In genomic region chr6:28599120-28599519, GRCm38 (mm10) we compare ENCODE assay signal across 21 mouse cellular contexts.
DNase-seq lines count a peak whose midpoint lies in the region; ATAC-seq and TF ChIP-seq lines count a peak whose summit lies in the region.
"Had no signal": no experiment of that assay in that cellular context is flagged by ENCODE, and none has a peak within 500 bp of the region (broad histone marks: within the 10 kb centered on the region; RNA-seq: fewer than 3 reads in every experiment).

No protein-coding gene starts in this region.

- H3K27me3 ChIP-seq in liver, embryonic 14.5 days (ENCODE audit: control insufficient read depth, insufficient read depth, low read length): no peaks in the 10 kb centered on the region
- H3K27me3 ChIP-seq in intestine, embryonic 16.5 days (replicated peaks; ENCODE audit: control insufficient read depth, insufficient read depth, low read length): no peaks in the 10 kb centered on the region
- H3K27me3 ChIP-seq: embryonic facial prominence, embryonic 15.5 days; heart, embryonic 15.5 days; limb, embryonic 15.5 days; Patski had no signal

- 13% methylated on average over 5 of the region's 5 CpGs for WGBS in liver, embryonic 14.5 days (ENCODE audit: insufficient replicate concordance)
- WGBS in intestine, embryonic 16.5 days: 92% methylated on average over 5 of the region's 5 CpGs

- H3K9ac ChIP-seq in liver, embryonic 14.5 days (replicated peaks): peak overlapping the region; percentile 5; the same call in 1 of the 2 replicates
- H3K9ac ChIP-seq in intestine, embryonic 16.5 days (ENCODE audit: low read depth, low read length): no peak overlapping the region
- H3K9ac ChIP-seq: embryonic facial prominence, embryonic 15.5 days; heart, embryonic 15.5 days; limb, embryonic 15.5 days had no signal

- no peak for TF ChIP-seq CTCF in layer of hippocampus, adult 2 months (conservative IDR thresholded peaks at IDR 0.05)
- TF ChIP-seq CTCF in liver, embryonic 14.5 days (IDR thresholded peaks at IDR 0.05; ENCODE audit: low read depth): no peak

- peak overlapping the region; percentile 57 for H3K4me2 ChIP-seq in liver, embryonic 14.5 days (ENCODE audit: low read depth)
- no peak overlapping the region for H3K4me2 ChIP-seq in intestine, embryonic 16.5 days (ENCODE audit: low read depth, low read length)
- H3K4me2 ChIP-seq: embryonic facial prominence, embryonic 15.5 days; heart, embryonic 15.5 days; limb, embryonic 15.5 days had no signal

- H3K4me1 ChIP-seq in liver, embryonic 14.5 days (replicated peaks; ENCODE audit: control insufficient read depth in 2 of 2, insufficient read depth in 2 of 2, low read length in 1 of 2): peaks cover 28 to 41% of the 10 kb centered on the region in 2 experiments
- peaks cover 3% of the 10 kb centered on the region; the same call in 1 of the 2 replicates for H3K4me1 ChIP-seq in intestine, embryonic 16.5 days (ENCODE audit: control insufficient read depth, insufficient read depth, low read length)
- H3K4me1 ChIP-seq: limb, embryonic 15.5 days had no signal

- no peak for DNase-seq in layer of hippocampus, adult 2 months (ENCODE audit: low spot score in 2 of 2)
- DNase-seq in layer of hippocampus, adult 9-10 months (ENCODE audit: low spot score): no peak
- peak in 2 of 3 experiments; percentile 41 to 42 for DNase-seq in liver, embryonic 14.5 days (ENCODE audit: low read depth in 3 of 3, low spot score in 3 of 3)
- no peak for DNase-seq in spleen, postnatal 36 days (ENCODE audit: low spot score in 2 of 2)
- DNase-seq: adrenal gland, postnatal 14 days; cerebellum, adult 11 months; cerebellum, postnatal 14 days; heart, postnatal 4 days; kidney, adult 18-20 months; kidney, postnatal 10 days; lung, postnatal 10 days had no signal

- peak; percentile 89 for ATAC-seq in common myeloid progenitor, adult 5-6 weeks (replicated peaks; ENCODE audit: low read depth, poor library complexity, severe bottlenecking)
- peak; percentile 80 for ATAC-seq in liver, embryonic 14.5 days (ENCODE audit: insufficient read depth)
- peak; percentile 80 for ATAC-seq in megakaryocyte-erythroid progenitor cell, adult 5-6 weeks (replicated peaks; ENCODE audit: low FRiP score, low TSS enrichment, poor library complexity, severe bottlenecking)
- ATAC-seq in CD4-positive, CD25-positive, alpha-beta regulatory T cell, adult 4 months: no peak
- ATAC-seq in intestine, embryonic 16.5 days: no peak
- ATAC-seq: activated CD4-positive, CD25-positive, alpha-beta regulatory T cell, adult 4 months; hindbrain, embryonic 16.5 days; Patski had no signal

- H3K4me3 ChIP-seq in layer of hippocampus, adult 2 months: no peak overlapping the region
- no peak overlapping the region for H3K4me3 ChIP-seq in liver, embryonic 14.5 days (ENCODE audit: insufficient read depth in 1 of 2, low read depth in 2 of 2, low read length in 2 of 2)
- no peak overlapping the region for H3K4me3 ChIP-seq in intestine, embryonic 16.5 days (ENCODE audit: low read length)
- H3K4me3 ChIP-seq: embryonic facial prominence, embryonic 15.5 days; heart, embryonic 15.5 days; limb, embryonic 15.5 days had no signal

- H3K9me3 ChIP-seq in liver, embryonic 14.5 days (ENCODE audit: control insufficient read depth, low read length): no peaks in the 10 kb centered on the region
- H3K9me3 ChIP-seq in intestine, embryonic 16.5 days (ENCODE audit: control insufficient read depth, low read length): no peaks in the 10 kb centered on the region
- H3K9me3 ChIP-seq: embryonic facial prominence, embryonic 15.5 days; heart, embryonic 15.5 days; limb, embryonic 15.5 days had no signal

- H3K27ac ChIP-seq in layer of hippocampus, adult 2 months: peak overlapping the region; percentile 51
- H3K27ac ChIP-seq in liver, embryonic 14.5 days: peak overlapping the region; percentile 65
- H3K27ac ChIP-seq in intestine, embryonic 16.5 days (ENCODE audit: low read length): no peak overlapping the region
- H3K27ac ChIP-seq: embryonic facial prominence, embryonic 15.5 days; heart, embryonic 15.5 days; limb, embryonic 15.5 days had no signal

- H3K36me3 ChIP-seq in liver, embryonic 14.5 days (replicated peaks; ENCODE audit: control insufficient read depth, insufficient read depth, low read depth): no peaks in the 10 kb centered on the region
- H3K36me3 ChIP-seq in intestine, embryonic 16.5 days (ENCODE audit: control insufficient read depth, insufficient read depth, low read length): no peaks in the 10 kb centered on the region
- H3K36me3 ChIP-seq: embryonic facial prominence, embryonic 15.5 days; heart, embryonic 15.5 days; limb, embryonic 15.5 days had no signal

- TF ChIP-seq EP300 in liver, embryonic 14.5 days (IDR thresholded peaks at IDR 0.05; ENCODE audit: low read depth): no peak; the same call in none of the 2 replicates

Comparison
In these comparisons a context has a peak if more than half of its experiments do, and no peak if none do; other contexts are left out.
1. DNase-seq: peak in liver, embryonic 14.5 days (2 of 3); none in layer of hippocampus, adult 2 months (0 of 2), layer of hippocampus, adult 9-10 months (single experiment) and spleen, postnatal 36 days (0 of 2).
2. ATAC-seq: peak in common myeloid progenitor, adult 5-6 weeks (single experiment), liver, embryonic 14.5 days (single experiment) and megakaryocyte-erythroid progenitor cell, adult 5-6 weeks (single experiment); none in CD4-positive, CD25-positive, alpha-beta regulatory T cell, adult 4 months (single experiment) and intestine, embryonic 16.5 days (single experiment).